Mouse (Mus musculus): ENCODE measurements around the gene Naa80.

The Naa80 gene

GRCm38 (mm10) chr9:107578587-107578986 lies at the start of gene Naa80:
TSS of gene Naa80 (plus strand) at chr9:107578887.
- DNase-seq (ENCODE audit: low spot score), result no peak

DNA sequence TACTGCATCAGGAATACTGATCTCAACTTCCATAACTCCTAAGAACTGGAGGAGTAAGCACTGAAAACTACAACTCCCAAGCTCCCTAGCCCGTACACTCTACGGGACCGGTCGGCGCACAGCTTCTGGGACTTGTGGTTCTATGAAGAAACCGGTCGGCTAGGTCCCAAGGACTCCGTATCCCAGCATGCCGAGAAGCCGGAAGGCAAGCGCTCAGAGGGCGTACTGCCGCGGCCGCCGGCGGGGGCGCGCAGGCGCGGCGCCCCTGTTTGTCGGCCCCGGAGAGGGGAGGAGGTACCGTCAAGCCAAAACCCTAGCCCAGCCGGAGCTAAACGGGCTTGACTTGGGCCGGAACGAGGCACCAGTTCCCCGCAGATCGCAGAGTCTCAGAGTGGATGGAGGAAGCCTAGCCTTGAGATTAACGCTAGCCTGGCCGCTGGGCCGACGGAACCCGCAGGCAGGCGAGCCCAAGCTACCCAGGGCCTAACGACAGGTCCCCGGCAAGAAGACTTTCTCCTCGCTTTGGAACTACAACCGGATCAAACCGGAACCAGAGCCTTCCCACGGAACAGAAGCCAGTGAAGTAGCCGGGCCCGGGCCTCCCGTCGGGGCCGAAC lies 44.8 kb upstream of the Naa80 start, which contains the start of gene Tmem115:
Gene Tmem115 (plus strand): TSS at position 155 of the 617 bp plus-strand sequence.
- DNase-seq (ENCODE audit: low spot score), result peak; percentile 62

DNA sequence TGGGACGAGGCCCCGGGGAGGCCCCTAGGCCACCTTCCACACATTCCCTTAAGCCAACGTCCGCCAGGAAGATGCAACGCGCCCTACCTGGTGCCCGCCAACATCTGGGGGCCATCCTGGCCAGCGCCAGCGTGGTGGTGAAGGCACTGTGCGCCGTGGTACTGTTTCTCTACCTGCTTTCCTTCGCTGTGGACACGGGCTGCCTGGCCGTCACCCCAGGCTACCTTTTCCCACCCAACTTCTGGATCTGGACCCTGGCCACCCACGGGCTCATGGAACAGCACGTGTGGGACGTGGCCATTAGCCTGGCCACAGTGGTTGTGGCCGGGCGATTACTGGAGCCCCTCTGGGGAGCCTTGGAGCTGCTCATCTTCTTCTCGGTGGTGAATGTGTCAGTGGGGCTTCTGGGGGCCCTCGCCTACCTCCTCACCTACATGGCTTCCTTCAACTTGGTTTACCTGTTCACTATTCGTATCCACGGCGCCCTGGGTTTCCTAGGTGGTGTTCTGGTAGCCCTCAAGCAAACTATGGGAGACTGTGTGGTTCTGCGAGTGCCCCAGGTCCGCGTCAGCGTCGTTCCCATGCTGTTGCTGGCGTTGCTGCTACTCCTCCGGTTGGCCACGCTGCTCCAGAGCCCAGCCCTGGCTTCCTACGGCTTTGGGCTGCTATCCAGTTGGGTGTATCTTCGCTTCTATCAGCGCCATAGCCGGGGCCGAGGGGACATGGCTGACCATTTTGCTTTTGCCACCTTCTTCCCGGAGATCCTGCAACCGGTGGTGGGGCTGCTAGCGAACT lies 44.1 kb upstream of the Naa80 start:
- no peak for DNase-seq (ENCODE audit: low spot score)

- no peak for DNase-seq (ENCODE audit: low spot score)
Measured at GRCm38 (mm10) chr9:107538231-107538630, 40.5 kb upstream of the Naa80 start.

DNA sequence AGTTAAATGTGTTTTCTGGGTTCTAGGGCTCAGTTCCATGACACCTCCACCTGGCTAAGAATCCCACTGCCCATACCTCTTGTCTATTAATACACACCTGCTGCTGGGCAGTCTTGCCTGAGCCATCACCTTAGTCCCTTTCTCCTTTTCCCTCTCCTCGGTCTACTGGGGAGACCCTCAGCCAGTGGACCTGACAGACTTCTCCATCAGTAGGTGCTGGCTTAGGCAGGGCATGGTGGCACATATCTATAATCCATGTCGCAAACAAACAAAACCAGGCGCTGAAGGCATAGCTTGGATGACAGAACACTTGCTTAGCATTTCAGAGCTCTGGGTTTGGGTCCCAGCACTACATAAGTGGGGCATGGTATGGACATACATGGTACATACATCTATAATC lies 40.0 kb upstream of the Naa80 start:
- DNase-seq (ENCODE audit: low spot score), result no peak

- no peak for DNase-seq (ENCODE audit: low spot score)
Measured at GRCm38 (mm10) chr9:107539940-107540339, 38.7 kb upstream of the Naa80 start.

DNA sequence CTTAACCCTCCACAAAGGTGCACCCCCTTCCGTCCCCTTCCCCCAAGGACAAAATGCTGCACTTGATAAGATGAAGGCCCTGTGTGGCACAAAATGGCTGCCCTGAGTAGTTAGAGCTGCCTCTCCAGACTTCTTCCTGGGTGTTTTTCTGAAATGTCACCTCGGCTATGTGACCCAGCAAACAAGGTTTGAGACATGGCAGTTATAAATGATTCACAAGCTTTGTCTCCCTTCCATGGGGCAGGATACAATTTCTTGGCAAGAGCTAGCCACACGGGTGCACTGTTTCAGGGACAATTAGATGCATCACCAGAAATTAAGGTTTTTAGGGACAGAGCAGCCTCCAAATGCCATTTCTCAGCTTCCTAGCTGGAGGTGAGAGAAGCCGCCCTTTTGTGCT lies 38.3 kb upstream of the Naa80 start:
- DNase-seq (ENCODE audit: low spot score), result no peak

GRCm38 (mm10) chr9:107541005-107541404 lies 37.7 kb upstream of the Naa80 start:
- DNase-seq (ENCODE audit: low spot score), result no peak

DNA sequence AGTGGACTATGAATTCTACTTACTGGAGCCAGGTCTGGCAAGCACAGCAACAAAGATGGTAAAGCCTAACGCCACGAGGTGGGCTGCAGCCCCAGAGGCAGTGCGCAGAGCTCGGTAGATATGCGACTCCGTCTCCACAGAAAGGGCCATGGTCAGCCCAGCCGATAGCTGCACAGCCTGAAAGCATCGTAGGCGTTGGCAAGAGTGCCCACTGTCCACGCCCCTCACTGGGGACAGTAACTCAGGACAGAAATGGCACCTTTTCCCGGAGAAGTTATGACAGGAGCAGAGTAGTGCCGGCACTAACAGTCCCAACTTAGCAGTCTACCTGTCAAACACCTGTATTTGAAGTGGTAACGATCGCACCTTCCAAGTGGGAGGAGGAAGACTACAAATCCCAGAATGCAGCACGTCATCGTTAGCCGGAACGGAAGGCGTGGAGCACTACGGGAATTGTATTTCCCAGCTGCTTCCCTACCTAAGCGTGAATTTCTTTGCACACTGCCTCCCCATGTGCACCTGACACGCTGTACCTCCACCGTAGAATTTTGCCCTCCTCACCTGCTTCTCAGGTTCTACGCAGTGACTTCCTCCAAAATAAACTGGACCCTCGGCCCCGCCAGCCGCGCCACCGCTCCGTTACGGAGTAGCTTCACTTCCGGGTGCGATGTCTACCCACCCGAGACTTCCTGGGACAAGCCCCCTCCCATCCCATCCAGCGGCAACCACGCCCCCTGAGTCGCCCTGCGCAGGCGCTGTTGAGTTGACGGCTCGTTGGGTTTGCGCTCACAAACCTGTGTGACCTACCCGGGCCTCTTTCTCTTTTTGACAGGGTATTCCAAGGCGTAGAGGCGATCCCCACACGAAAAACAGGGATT lies 37.0 kb upstream of the Naa80 start, which contains the start of the genes Cyb561d2 and Nprl2:
Gene Cyb561d2 (minus strand): TSS at position 720 of the 878 bp plus-strand sequence.
Gene Nprl2 (plus strand): TSS at position 753 of the 878 bp plus-strand sequence.
- peak; percentile 77 for DNase-seq (ENCODE audit: low spot score)

GRCm38 (mm10) chr9:107542352-107542686 lies 36.4 kb upstream of the Naa80 start:
- no peak for DNase-seq (ENCODE audit: low spot score)

DNA sequence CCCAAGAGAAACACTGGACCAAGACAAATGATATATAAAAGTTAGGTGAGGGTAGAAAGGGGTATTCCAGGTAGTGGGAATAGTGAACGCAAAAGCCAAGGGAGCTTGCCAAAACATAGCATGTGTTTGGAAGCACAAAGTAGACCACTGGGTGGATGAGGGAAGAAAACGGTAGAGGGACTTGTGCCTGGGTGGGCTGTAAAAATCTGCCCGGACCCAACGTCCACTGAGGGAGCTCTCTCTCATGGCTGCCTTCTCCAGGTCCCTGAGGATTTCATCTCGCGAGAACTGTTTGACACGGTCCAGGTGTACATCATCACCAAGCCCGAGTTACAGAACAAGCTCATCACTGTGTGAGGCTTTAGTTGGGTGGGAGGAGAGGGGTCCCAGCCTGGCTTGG lies 36.0 kb upstream of the Naa80 start:
- no peak for DNase-seq (ENCODE audit: low spot score)

GRCm38 (mm10) chr9:107543299-107543698 lies 35.4 kb upstream of the Naa80 start:
- no peak for DNase-seq (ENCODE audit: low spot score)

DNA sequence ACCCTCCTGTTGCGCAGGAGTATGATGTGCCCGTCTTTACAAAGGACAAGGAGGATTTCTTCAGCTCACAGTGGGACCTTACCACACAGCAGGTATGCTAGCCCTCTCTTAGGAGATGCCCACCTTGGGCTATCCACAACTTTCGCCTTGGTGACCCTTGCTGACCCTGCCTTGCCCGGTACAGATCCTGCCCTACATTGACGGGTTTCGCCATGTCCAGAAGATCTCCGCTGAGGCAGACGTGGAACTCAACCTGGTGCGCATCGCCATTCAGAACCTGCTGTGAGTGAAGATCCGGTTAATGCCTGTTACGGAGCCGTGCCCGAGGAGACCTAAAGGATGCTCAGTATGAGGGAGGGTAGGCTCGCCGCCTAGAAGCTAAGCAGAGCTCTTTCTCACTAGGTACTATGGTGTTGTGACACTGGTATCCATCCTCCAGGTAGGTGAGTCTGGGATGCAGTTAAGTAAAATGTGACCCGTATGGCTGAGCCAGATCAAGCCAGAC lies 34.4 kb upstream of the Naa80 start:
- no peak for DNase-seq (ENCODE audit: low spot score)

DNA sequence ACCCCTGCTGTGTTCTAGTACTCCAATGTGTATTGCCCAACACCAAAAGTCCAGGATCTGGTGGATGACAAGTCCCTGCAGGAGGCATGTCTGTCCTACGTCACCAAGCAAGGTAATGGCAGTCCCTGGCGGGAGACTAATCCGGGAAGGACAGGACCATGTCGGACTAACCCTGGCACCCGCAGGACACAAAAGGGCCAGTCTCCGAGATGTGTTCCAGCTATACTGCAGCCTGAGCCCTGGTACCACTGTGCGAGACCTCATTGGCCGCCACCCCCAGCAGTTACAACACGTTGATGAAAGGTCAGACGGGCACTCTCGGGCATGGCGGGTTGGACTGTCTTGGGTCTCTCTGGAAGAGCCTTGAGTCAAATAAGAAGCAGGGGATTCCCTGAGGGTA lies 34.0 kb upstream of the Naa80 start:
- DNase-seq (ENCODE audit: low spot score), result no peak

DNA sequence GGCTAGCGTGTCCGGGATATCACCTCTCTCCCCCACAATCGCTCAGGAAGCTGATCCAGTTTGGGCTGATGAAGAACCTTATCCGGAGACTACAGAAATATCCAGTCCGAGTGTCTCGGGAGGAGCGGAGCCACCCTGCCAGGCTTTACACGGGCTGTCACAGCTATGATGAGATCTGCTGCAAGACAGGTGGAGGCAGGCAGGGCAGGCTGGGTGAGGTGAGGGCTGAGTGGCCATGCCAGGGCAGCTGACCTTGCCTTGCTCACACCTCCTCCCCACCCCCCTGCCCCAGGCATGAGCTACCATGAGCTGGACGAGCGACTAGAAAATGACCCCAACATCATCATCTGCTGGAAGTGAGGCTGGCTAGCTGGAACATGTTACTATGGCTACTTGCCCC lies 33.5 kb upstream of the Naa80 start:
- DNase-seq (ENCODE audit: low spot score), result no peak

- DNase-seq (ENCODE audit: low spot score), result no peak
Measured at GRCm38 (mm10) chr9:107545602-107546001, 33.1 kb upstream of the Naa80 start.

DNA sequence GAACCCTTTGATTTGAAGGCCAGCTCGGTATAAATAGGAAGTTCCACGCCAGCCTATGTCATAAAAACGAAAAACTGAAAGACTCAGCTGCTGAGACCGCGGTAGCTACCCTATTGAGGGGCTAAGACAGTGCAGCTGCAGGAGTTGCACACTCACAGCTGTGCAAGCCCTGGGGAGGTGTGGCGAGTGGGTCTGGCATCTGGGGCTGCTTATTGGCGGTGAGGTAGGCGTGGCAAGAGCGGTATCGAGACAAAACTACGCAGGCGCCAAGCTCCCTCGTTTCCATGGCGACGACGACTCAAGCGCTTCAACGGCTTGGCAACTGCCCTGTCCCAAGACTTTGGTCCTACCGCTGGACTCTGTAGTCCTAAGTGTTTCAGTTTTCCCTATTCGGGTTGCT lies 31.7 kb upstream of the Naa80 start, which contains the start of gene Zmynd10:
Gene Zmynd10 (plus strand): TSS at position 273 of the 400 bp plus-strand sequence.
- no peak for DNase-seq (ENCODE audit: low spot score)

- DNase-seq (ENCODE audit: low spot score), result no peak
Measured at GRCm38 (mm10) chr9:107547957-107548356, 30.7 kb upstream of the Naa80 start.

DNA sequence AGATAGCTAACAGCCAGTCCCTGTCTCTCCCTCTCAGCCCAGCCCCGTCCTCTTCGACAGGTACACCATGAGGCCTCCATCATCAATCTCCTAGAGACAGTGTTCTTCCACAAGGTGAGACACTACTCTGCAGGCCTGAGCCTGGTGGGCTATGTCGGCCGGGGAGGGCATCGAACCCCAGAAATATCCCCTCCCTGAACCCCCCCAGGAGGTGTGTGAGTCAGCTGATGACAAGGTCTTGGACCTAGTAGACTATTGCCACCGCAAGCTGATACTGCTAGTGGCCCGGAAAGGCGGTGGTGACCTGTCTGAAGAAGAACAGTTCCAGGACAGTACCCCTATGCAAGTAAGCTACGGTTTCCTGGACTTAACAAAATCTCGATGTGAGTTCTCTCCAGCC lies 29.9 kb upstream of the Naa80 start:
- no peak for DNase-seq (ENCODE audit: low spot score)

GRCm38 (mm10) chr9:107549297-107550074 lies 29.2 kb upstream of the Naa80 start:
- no peak for DNase-seq (ENCODE audit: low spot score)

GRCm38 (mm10) chr9:107550491-107551116 lies 28.1 kb upstream of the Naa80 start:
- DNase-seq (ENCODE audit: low spot score), result no peak
